Mouse (Mus musculus) heart, postnatal 0 days (tissue): ENCODE data around the gene Cyp2g1. TPM values are rescaled to one million over a fixed set of nuclear protein-coding genes. Genes with fewer than 3 reads are reported as not detected.

Experiments used
- polyA plus RNA-seq: library from polyadenylated mRNA; unstranded; fragments of >200 nt; fragmentation: Nextera tagmentation; extraction: Ambion mirVana; gene quantifications from 2 replicates; pipeline ENCODE4 v1.2.1, GENCODE M21; 2015
- total RNA-seq: library from RNA; depleted of rRNA; stranded (reverse); fragments of >200 nt; gene quantifications from 2 replicates; pipeline ENCODE4 v1.2.3, GENCODE M21; 2014; ENCODE audit warnings: low replicate concordance; rRNA removed

Gene Cyp2g1
- total and polyA plus RNA-seq, 2 experiments from 2014 or later = not detected

Other genes starting within 250 kb of the Cyp2g1 start
- gene Vmn1r185, start 190.4 kb upstream of the Cyp2g1 start, total RNA-seq = not detected in 2 replicates
- gene Vmn1r185, start 190.4 kb upstream of the Cyp2g1 start, polyA plus RNA-seq = not detected in 2 replicates
- not detected in 2 replicates for gene Cyp2b23, start 122.5 kb upstream of the Cyp2g1 start, total RNA-seq
- not detected in 2 replicates for gene Cyp2b23, start 122.5 kb upstream of the Cyp2g1 start, polyA plus RNA-seq
- not detected in 2 replicates for gene Cyp2b19, start 51.8 kb upstream of the Cyp2g1 start, total RNA-seq
- not detected in 2 replicates for gene Cyp2b19, start 51.8 kb upstream of the Cyp2g1 start, polyA plus RNA-seq
- gene Cyp2a5, start 26.4 kb downstream of the Cyp2g1 start, total RNA-seq = not detected in 2 replicates
- gene Cyp2a5, start 26.4 kb downstream of the Cyp2g1 start, polyA plus RNA-seq = not detected in 2 replicates
- not detected in 2 replicates for gene Cyp2a22, start 130.5 kb downstream of the Cyp2g1 start, total RNA-seq
- gene Cyp2a22, start 130.5 kb downstream of the Cyp2g1 start, polyA plus RNA-seq = not detected in 2 replicates
- not detected in 2 replicates for gene Cyp2a12, start 220.2 kb downstream of the Cyp2g1 start, total RNA-seq
- not detected in 2 replicates for gene Cyp2a12, start 220.2 kb downstream of the Cyp2g1 start, polyA plus RNA-seq